Mouse (Mus musculus) limb, embryonic 10.5 days (tissue): ENCODE results near the gene Prdm12. TPM values are rescaled to one million over a fixed set of nuclear protein-coding genes. Genes with fewer than 3 reads are reported as not detected.
A peak's percentile ranks its signal among the peaks of the same experiment; 100 is the strongest.
"Not testable (repeated sequence)": the region's sequence is repeated elsewhere in the genome, so short reads cannot be mapped to it uniquely, and the experiment has no call there.

Experiments used
- DNase-seq: peaks from one replicate; pipeline ENCODE4 v3.0.0-alpha.2; 2017; ENCODE audit warnings: low spot score
- H3K27ac ChIP-seq: fragments of 300-500 bp; sonication (generic); 2 replicates; pipeline ENCODE4 v1.5.1; 2016; ENCODE audit warnings: mild to moderate bottlenecking
- H3K27me3 ChIP-seq: fragments of 300-500 bp; sonication (generic); 2 replicates; pipeline ENCODE4 v1.6.1; 2016; ENCODE audit warnings: low read depth, mild to moderate bottlenecking; ENCODE audit not compliant: poor library complexity, severe bottlenecking
- H3K36me3 ChIP-seq: fragments of 300-500 bp; sonication (generic); 2 replicates; pipeline ENCODE4 v1.6.1; 2016; ENCODE audit warnings: mild to moderate bottlenecking, moderate library complexity
- H3K4me1 ChIP-seq: fragments of 300-500 bp; sonication (generic); 2 replicates; pipeline ENCODE4 v1.6.1; 2016
- H3K4me3 ChIP-seq: fragments of 300-500 bp; sonication (generic); 2 replicates; pipeline ENCODE4 v1.5.1; 2016; ENCODE audit warnings: mild to moderate bottlenecking, moderate library complexity
- H3K9me3 ChIP-seq: fragments of 300-500 bp; sonication (generic); replicated peaks from 2 replicates; pipeline ENCODE4 v1.6.1; 2016; ENCODE audit warnings: mild to moderate bottlenecking
- WGBS: fragments of 180-500 bp; shearing (Covaris S2); methylation state at CpG from one replicate; pipeline ENCODE4 v1.1.7; 2016; 5-methylcytosine and 5-hydroxymethylcytosine counted together
- polyA plus RNA-seq: library from polyadenylated mRNA; unstranded; fragments of >200 nt; fragmentation: Nextera tagmentation; extraction: Ambion mirVana; gene quantifications from 2 replicates; pipeline ENCODE4 v1.2.1, GENCODE M21; 2016

The Prdm12 gene
- polyA plus RNA-seq, 1 experiment from 2014 or later, result not detected

GRCm38 (mm10) chr2:31656374-31656773 is 16.5 kb downstream of the Prdm12 start:
- H3K4me3 ChIP-seq, result no peak overlapping the region
- peaks cover 17% of the 10 kb centered on the region for H3K4me1 ChIP-seq
- H3K27ac ChIP-seq, result no peak overlapping the region
- no peak for DNase-seq
- H3K36me3 ChIP-seq, result no peaks in the 10 kb centered on the region
- H3K27me3 ChIP-seq, result peaks cover 84% of the 10 kb centered on the region
- no peaks in the 10 kb centered on the region; the same call in 1 of the 2 replicates for H3K9me3 ChIP-seq
- WGBS, result 85% methylated on average over 7 of the region's 7 CpGs

GRCm38 (mm10) chr2:31662939-31663803 is 23.3 kb downstream of the Prdm12 start:
- no peaks in the 10 kb centered on the region for H3K36me3 ChIP-seq
- H3K4me3 ChIP-seq, result no peak overlapping the region
- H3K27me3 ChIP-seq, result peaks cover 37% of the 10 kb centered on the region
- H3K27ac ChIP-seq, result no peak overlapping the region
- H3K9me3 ChIP-seq, result no peaks in the 10 kb centered on the region; the same call in 1 of the 2 replicates
- no peaks in the 10 kb centered on the region for H3K4me1 ChIP-seq
- no peak for DNase-seq
- 63% methylated on average over 8 of the region's 8 CpGs for WGBS

GRCm38 (mm10) chr2:31663804-31664180 is 24.0 kb downstream of the Prdm12 start:
- Histone ChIP-seq H3K4me3 (no peak overlapping the region), H3K27me3 (peaks cover 31% of the 10 kb centered on the region; the same call in 1 of the 2 replicates), H3K4me1 (no peaks in the 10 kb centered on the region), H3K27ac (no peak overlapping the region), H3K9me3 (no peaks in the 10 kb centered on the region; the same call in 1 of the 2 replicates), H3K36me3 (no peaks in the 10 kb centered on the region)
- WGBS, result 86% methylated on average over 1 of the region's 1 CpGs
- DNase-seq, result no peak

- Histone ChIP-seq H3K9me3 (no peaks in the 10 kb centered on the region), H3K27ac (no peak overlapping the region), H3K4me3 (no peak overlapping the region), H3K27me3 (peaks cover 14% of the 10 kb centered on the region; the same call in 1 of the 2 replicates), H3K36me3 (peaks cover 4% of the 10 kb centered on the region), H3K4me1 (peaks cover 8% of the 10 kb centered on the region)
- DNase-seq, result peak; percentile 50
- WGBS, result 20% methylated on average over 4 of the region's 4 CpGs
Observed at GRCm38 (mm10) chr2:31667332-31667731, 27.5 kb downstream of the Prdm12 start.

GRCm38 (mm10) chr2:31670551-31671035 is 30.8 kb downstream of the Prdm12 start, which contains the start of gene Exosc2:
TSS of gene Exosc2 (plus strand) at chr2:31670715.
- H3K9me3 ChIP-seq, result no peaks in the 10 kb centered on the region
- H3K4me1 ChIP-seq, result peaks cover 17% of the 10 kb centered on the region
- peaks cover 37% of the 10 kb centered on the region for H3K36me3 ChIP-seq
- H3K27me3 ChIP-seq, result no peaks in the 10 kb centered on the region
- peak within 1 kb of the TSS; percentile 90 for H3K27ac ChIP-seq
- peak; percentile 88 for DNase-seq
- H3K4me3 ChIP-seq, result peak within 1 kb of the TSS; percentile 82
- under 1% methylated on average over 27 of the region's 27 CpGs for WGBS

- Histone ChIP-seq H3K4me1 (no peaks in the 10 kb centered on the region), H3K27ac (no peak overlapping the region), H3K9me3 (no peaks in the 10 kb centered on the region), H3K4me3 (no peak overlapping the region), H3K27me3 (no peaks in the 10 kb centered on the region), H3K36me3 (peaks cover 86% of the 10 kb centered on the region)
- no peak for DNase-seq
- 95% methylated on average over 6 of the region's 6 CpGs for WGBS
Observed at GRCm38 (mm10) chr2:31678641-31679040, 38.8 kb downstream of the Prdm12 start.

- H3K9me3 ChIP-seq, H3K4me1 ChIP-seq, H3K27ac ChIP-seq, DNase-seq, H3K4me3 ChIP-seq, H3K27me3 ChIP-seq: not testable (repeated sequence)
- peaks cover 61% of the 10 kb centered on the region for H3K36me3 ChIP-seq
- 91% methylated on average over 15 of the region's 15 CpGs for WGBS
Observed at GRCm38 (mm10) chr2:31681051-31681707, 41.3 kb downstream of the Prdm12 start.

GRCm38 (mm10) chr2:31681731-31682235 is 41.9 kb downstream of the Prdm12 start:
- Histone ChIP-seq H3K9me3 (no peaks in the 10 kb centered on the region), H3K27ac (no peak overlapping the region), H3K27me3 (no peaks in the 10 kb centered on the region), H3K4me1 (no peaks in the 10 kb centered on the region), H3K36me3 (peaks cover 55% of the 10 kb centered on the region), H3K4me3 (no peak overlapping the region)
- 93% methylated on average over 6 of the region's 6 CpGs for WGBS
- DNase-seq, result no peak

- H3K4me1 ChIP-seq, result peaks cover 7% of the 10 kb centered on the region; the same call in 1 of the 2 replicates
- H3K4me3 ChIP-seq, result no peak overlapping the region
- peak; percentile 52 for DNase-seq
- no peak overlapping the region for H3K27ac ChIP-seq
- peaks cover 36% of the 10 kb centered on the region for H3K36me3 ChIP-seq
- 38% methylated on average over 2 of the region's 2 CpGs for WGBS
- no peaks in the 10 kb centered on the region for H3K9me3 ChIP-seq
- H3K27me3 ChIP-seq, result no peaks in the 10 kb centered on the region
Observed at GRCm38 (mm10) chr2:31683666-31684065, 43.8 kb downstream of the Prdm12 start.

- peak within 1 kb of the TSS; percentile 76 for H3K4me3 ChIP-seq
- peak within 1 kb of the TSS; percentile 97 for H3K27ac ChIP-seq
- peaks cover 16% of the 10 kb centered on the region for H3K36me3 ChIP-seq
- H3K4me1 ChIP-seq, result peaks cover 26% of the 10 kb centered on the region
- H3K9me3 ChIP-seq, result no peaks in the 10 kb centered on the region
- H3K27me3 ChIP-seq, result no peaks in the 10 kb centered on the region
- peak; percentile 95 for DNase-seq
- WGBS, result under 1% methylated on average over 64 of the region's 64 CpGs
Observed at GRCm38 (mm10) chr2:31688074-31688925, 48.5 kb downstream of the Prdm12 start, which contains the start of gene Abl1. TSS of gene Abl1 (plus strand) at chr2:31688376.

GRCm38 (mm10) chr2:31689045-31689444 is 49.2 kb downstream of the Prdm12 start:
- Histone ChIP-seq H3K36me3 (peaks cover 18% of the 10 kb centered on the region), H3K27me3 (no peaks in the 10 kb centered on the region), H3K9me3 (no peaks in the 10 kb centered on the region), H3K27ac (peak overlapping the region; percentile 97), H3K4me3 (peak overlapping the region; percentile 76), H3K4me1 (peaks cover 26% of the 10 kb centered on the region)
- DNase-seq, result no peak
- WGBS, result under 1% methylated on average over 12 of the region's 12 CpGs

GRCm38 (mm10) chr2:31690063-31690462 is 50.2 kb downstream of the Prdm12 start:
- WGBS, result 49% methylated on average over 3 of the region's 3 CpGs
- no peak for DNase-seq
- no peak overlapping the region for H3K27ac ChIP-seq

More at GRCm38 (mm10) chr2:31690063-31690462, 50.2 kb downstream of the Prdm12 start:
- H3K4me1 ChIP-seq, result peaks cover 26% of the 10 kb centered on the region
- H3K36me3 ChIP-seq, result peaks cover 28% of the 10 kb centered on the region
- H3K4me3 ChIP-seq, result peak overlapping the region; percentile 76
- H3K9me3 ChIP-seq, result no peaks in the 10 kb centered on the region
- no peaks in the 10 kb centered on the region for H3K27me3 ChIP-seq
